Mouse (Mus musculus) heart, embryonic 13.5 days (tissue): ENCODE measurements around the gene Fat1. TPM values are rescaled to one million over a fixed set of nuclear protein-coding genes. Genes with fewer than 3 reads are reported as not detected.
A peak's percentile ranks its signal among the peaks of the same experiment; 100 is the strongest.

ENCODE experiments used
- ATAC-seq: fragments of 200-750 bp; cut with Nextera tagmentation; 2 replicates; pipeline ENCODE4 v1.8.0; 2017; ENCODE audit warnings: moderate TSS enrichment; ENCODE audit not compliant: insufficient number of reproducible peaks, low FRiP score, low TSS enrichment; ENCODE audit errors: extremely low read depth
- H3K27ac ChIP-seq: fragments of 300-500 bp; sonication (generic); replicated peaks from 2 replicates; pipeline ENCODE4 v1.5.1; 2015; ENCODE audit warnings: moderate library complexity, mild to moderate bottlenecking, inconsistent platforms
- H3K27me3 ChIP-seq: fragments of 300-500 bp; sonication (generic); replicated peaks from 2 replicates; pipeline ENCODE4 v1.6.1; 2015; ENCODE audit warnings: mild to moderate bottlenecking, inconsistent platforms
- H3K36me3 ChIP-seq: fragments of 300-500 bp; sonication (generic); 2 replicates; pipeline ENCODE4 v1.6.1; 2015; ENCODE audit warnings: mild to moderate bottlenecking, inconsistent platforms
- H3K4me1 ChIP-seq: fragments of 300-500 bp; sonication (generic); 2 replicates; pipeline ENCODE4 v1.6.1; 2015; ENCODE audit warnings: inconsistent platforms
- H3K4me2 ChIP-seq: fragments of 300-500 bp; sonication (generic); 2 replicates; pipeline ENCODE4 v1.6.1; 2015; ENCODE audit warnings: inconsistent platforms, mild to moderate bottlenecking, moderate library complexity
- H3K4me3 ChIP-seq: fragments of 300-500 bp; sonication (generic); 2 replicates; pipeline ENCODE4 v1.5.1; 2015; ENCODE audit warnings: moderate library complexity, mild to moderate bottlenecking, inconsistent platforms
- H3K9ac ChIP-seq: fragments of 300-500 bp; sonication (generic); 2 replicates; pipeline ENCODE4 v1.6.1; 2015; ENCODE audit warnings: inconsistent platforms, mild to moderate bottlenecking, moderate library complexity
- H3K9me3 ChIP-seq: fragments of 300-500 bp; sonication (generic); 2 replicates; pipeline ENCODE4 v1.6.1; 2016; ENCODE audit warnings: inconsistent platforms
- WGBS: fragments of 180-500 bp; shearing (Covaris S2); methylation state at CpG from one replicate; pipeline ENCODE4 v1.1.7; 2015; ENCODE audit warnings: mixed read lengths; 5-methylcytosine and 5-hydroxymethylcytosine counted together
- polyA plus RNA-seq: library from polyadenylated mRNA; unstranded; fragments of >200 nt; fragmentation: Nextera tagmentation; extraction: Ambion mirVana; gene quantifications from 2 replicates; pipeline ENCODE4 v1.2.1, GENCODE M21; 2015

Fat1 gene
- polyA plus RNA-seq, 1 experiment from 2014 or later, result 11.8 TPM

DNA sequence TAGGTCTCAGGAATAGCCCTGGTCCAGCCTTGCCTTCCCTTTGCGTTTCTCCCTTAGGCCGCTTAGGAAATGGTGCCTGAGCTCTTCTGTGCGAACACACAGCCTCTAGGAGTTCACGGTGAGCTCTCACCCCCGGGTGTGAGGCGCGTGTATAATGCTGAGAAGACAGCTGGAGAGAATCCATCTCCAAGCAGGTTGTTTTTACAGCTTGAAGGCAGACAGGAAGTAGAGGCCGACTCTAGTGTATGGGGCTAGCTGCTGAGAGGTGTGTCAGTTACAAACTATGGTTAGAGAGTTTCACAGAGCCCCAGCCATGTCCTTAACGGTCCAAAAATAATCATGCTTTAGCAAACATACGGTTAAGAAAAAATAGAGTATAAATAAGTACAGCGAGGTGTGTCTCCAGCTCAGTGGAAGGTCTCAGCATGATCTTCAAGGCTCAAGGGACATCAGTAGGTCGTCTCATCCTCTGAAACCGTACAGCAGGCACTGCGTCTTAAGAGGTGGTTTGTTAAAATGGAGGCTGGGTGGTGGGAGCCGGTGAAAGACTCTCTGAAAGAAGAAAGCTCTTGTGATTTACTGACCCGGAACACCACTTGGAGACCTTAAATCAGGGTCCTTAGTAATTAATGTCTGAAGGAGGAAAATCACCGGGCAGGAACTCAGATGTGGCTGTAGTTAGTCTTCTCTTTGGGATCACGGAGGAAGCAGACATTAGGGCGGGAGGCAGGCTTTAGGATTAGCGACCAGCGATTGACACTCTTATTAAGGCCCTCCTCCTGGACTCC lies 56.6 kb downstream of the Fat1 start:
- Histone ChIP-seq H3K27me3 (peaks cover 5% of the 10 kb centered on the region; the same call in 1 of the 2 replicates), H3K4me3 (no peak overlapping the region), H3K9me3 (no peaks in the 10 kb centered on the region), H3K36me3 (peaks cover 20% of the 10 kb centered on the region), H3K4me2 (no peak overlapping the region), H3K9ac (peak overlapping the region; percentile 42; the same call in 1 of the 2 replicates), H3K4me1 (peaks cover 62% of the 10 kb centered on the region), H3K27ac (peak overlapping the region; percentile 46)
- no peak for ATAC-seq
- WGBS, result 52% methylated on average over 21 of the region's 21 CpGs

DNA sequence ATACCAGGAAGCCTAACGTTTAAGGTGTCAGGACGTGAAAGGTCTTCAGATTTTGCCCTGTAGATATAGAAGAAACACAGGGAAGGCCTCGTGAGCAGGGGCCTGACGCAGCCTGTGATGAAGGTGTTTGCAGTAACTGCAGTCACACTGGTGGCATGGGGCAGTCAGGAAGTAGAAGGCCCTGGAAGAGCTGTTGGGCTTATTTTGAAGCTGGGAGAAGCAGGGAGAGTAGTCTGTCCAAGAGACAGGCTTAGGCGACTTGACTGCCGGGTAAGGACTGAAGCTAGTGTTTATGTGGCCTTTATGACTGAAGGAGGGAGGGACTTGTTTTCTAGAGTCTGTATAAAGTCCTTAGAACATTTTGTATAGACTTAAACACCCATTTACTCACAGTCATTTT lies 57.4 kb downstream of the Fat1 start:
- 51% methylated on average over 6 of the region's 6 CpGs for WGBS
- Histone ChIP-seq H3K4me2 (no peak overlapping the region), H3K9me3 (no peaks in the 10 kb centered on the region), H3K9ac (0 out of 2 replicates have a peak overlapping the region, but pooled peaks have one; percentile 19), H3K4me1 (peaks cover 66% of the 10 kb centered on the region), H3K4me3 (no peak overlapping the region), H3K27ac (peak overlapping the region; percentile 46), H3K36me3 (peaks cover 20% of the 10 kb centered on the region), H3K27me3 (peaks cover 5% of the 10 kb centered on the region; the same call in 1 of the 2 replicates)
- no peak for ATAC-seq

DNA sequence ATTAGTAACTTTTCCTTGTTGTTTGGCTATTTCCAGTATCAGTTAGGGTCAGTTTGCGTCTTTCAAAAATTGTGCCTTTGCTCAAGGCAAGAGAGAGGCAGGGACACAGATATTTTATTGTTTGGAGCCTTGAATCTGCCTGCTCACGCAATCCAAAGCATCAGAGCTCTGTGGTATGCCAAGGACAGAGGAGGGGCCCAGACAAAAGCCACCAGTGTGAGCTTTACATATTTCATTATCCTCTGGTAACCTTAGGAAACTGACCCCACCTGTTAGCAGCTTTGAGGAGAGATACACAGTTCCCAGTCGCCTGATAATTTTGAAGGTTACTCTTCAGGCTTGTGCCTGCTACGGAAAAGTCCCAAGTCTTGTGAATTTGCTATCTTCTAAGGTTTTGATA lies 58.1 kb downstream of the Fat1 start:
- H3K4me1 ChIP-seq, result peaks cover 73% of the 10 kb centered on the region
- 44% methylated on average over 4 of the region's 4 CpGs for WGBS
- 0 out of 2 replicates have a peak overlapping the region, but pooled peaks have one; percentile 28 for H3K9ac ChIP-seq
- H3K4me3 ChIP-seq, result no peak overlapping the region
- H3K27ac ChIP-seq, result peak overlapping the region; percentile 46
- H3K36me3 ChIP-seq, result peaks cover 20% of the 10 kb centered on the region
- peaks cover 5% of the 10 kb centered on the region; the same call in 1 of the 2 replicates for H3K27me3 ChIP-seq
- H3K9me3 ChIP-seq, result no peaks in the 10 kb centered on the region
- H3K4me2 ChIP-seq, result no peak overlapping the region
- ATAC-seq, result no peak

DNA sequence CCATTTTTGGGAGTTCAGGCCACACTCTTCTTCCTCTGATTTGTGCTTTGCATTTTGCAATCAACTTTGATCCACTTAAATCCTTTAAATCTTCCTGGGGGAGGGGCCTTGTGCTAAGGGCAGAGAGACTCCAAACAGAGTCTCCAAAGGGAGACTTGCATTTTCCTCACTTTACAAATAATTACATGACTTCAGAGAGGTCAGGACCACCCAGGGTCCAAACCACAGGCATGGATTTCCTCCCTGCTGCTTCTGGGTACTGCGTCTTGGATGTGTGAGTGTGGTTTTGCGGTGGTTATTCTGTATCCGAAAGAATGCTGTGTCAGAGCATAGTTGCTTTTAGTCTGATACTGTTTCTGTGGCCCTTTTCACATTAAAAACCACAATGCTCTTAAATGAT lies 61.2 kb downstream of the Fat1 start:
- Histone ChIP-seq H3K27me3 (peaks cover 5% of the 10 kb centered on the region; the same call in 1 of the 2 replicates), H3K4me2 (no peak overlapping the region), H3K27ac (peak overlapping the region; percentile 29; the same call in 1 of the 2 replicates), H3K4me3 (no peak overlapping the region), H3K36me3 (0 out of 2 replicates have a peak, but pooled peaks cover 2% of the 10 kb centered on the region), H3K9me3 (no peaks in the 10 kb centered on the region), H3K4me1 (peaks cover 86% of the 10 kb centered on the region), H3K9ac (no peak overlapping the region)
- ATAC-seq, result no peak
- WGBS, result 61% methylated on average over 3 of the region's 3 CpGs

DNA sequence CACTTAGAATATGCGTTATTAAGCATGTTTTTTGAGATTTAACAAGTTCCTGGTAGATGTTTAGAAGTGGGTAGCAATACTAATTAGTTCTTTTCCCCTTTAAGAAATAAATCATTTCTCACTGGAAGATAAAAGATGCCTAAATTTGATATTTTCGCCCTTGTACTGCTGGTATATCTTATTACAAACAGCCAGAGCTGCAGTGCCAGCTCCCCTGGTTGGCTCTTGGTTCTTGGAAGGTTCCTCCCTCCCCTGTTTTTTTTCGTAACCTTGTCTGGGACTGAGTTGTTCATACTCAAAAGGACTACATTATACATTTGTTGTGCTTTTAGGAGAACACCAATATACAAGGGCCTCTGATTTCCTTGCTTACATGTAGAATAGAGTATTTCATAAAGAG lies 62.1 kb downstream of the Fat1 start:
- Histone ChIP-seq H3K27ac (peak overlapping the region; percentile 95), H3K4me3 (no peak overlapping the region), H3K4me1 (peaks cover 86% of the 10 kb centered on the region), H3K9ac (0 out of 2 replicates have a peak overlapping the region, but pooled peaks have one; percentile 78), H3K27me3 (peaks cover 5% of the 10 kb centered on the region; the same call in 1 of the 2 replicates), H3K4me2 (peak overlapping the region; percentile 69), H3K9me3 (no peaks in the 10 kb centered on the region), H3K36me3 (no peaks in the 10 kb centered on the region)
- 65% methylated on average over 3 of the region's 3 CpGs for WGBS
- no peak for ATAC-seq

DNA sequence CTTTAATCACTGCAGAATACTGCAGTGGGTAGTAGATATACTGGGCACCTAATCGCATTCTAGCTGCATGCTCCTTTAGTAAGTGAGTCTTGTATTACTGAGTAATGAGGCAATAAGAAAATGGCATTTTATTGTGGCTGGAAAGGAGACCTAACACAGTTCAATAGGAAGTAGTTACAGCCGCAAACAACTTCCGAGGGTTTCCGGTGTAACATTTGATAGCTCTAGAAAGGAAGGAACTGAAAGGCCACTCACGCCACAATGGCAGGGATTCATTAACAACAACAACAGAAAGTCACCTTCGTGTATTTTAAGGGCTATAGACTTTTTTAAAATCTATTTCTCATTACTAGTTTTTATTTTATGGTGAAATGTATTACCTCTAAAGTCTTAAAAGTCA lies 62.6 kb downstream of the Fat1 start:
- peak overlapping the region; percentile 43 for H3K4me3 ChIP-seq
- H3K9me3 ChIP-seq, result no peaks in the 10 kb centered on the region
- peak overlapping the region; percentile 78 for H3K9ac ChIP-seq
- no peaks in the 10 kb centered on the region for H3K36me3 ChIP-seq
- H3K4me1 ChIP-seq, result peaks cover 86% of the 10 kb centered on the region
- H3K27me3 ChIP-seq, result peaks cover 5% of the 10 kb centered on the region; the same call in 1 of the 2 replicates
- no peak for ATAC-seq
- peak overlapping the region; percentile 95 for H3K27ac ChIP-seq
- whole genome bisulfite sequencing, result 55% methylated on average over 6 of the region's 6 CpGs
- H3K4me2 ChIP-seq, result peak overlapping the region; percentile 69

DNA sequence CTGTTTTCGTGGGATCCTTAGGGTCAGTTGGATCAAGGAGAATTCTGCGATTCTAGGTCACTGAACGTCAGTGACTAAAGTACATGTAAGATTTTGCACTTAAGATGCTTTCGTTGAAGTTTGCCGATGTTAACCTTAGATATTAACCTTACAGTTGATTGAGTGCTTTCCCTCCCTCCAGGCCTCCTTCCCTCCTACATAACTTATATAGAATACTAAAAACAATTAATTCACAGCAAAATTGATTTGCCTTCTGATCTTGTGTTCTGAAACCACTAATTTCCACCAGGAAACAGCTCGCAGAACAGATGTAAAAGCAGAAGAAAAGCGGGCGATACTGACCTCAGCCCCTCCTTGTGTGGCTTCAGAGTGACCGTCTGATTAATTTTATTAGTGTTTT lies 63.0 kb downstream of the Fat1 start:
- Histone ChIP-seq H3K9me3 (no peaks in the 10 kb centered on the region), H3K4me2 (peak overlapping the region; percentile 69), H3K36me3 (no peaks in the 10 kb centered on the region), H3K27ac (peak overlapping the region; percentile 95), H3K4me3 (peak overlapping the region; percentile 43), H3K4me1 (peaks cover 86% of the 10 kb centered on the region), H3K9ac (peak overlapping the region; percentile 78), H3K27me3 (peaks cover 5% of the 10 kb centered on the region; the same call in 1 of the 2 replicates)
- no peak for ATAC-seq
- 29% methylated on average over 9 of the region's 9 CpGs for WGBS

DNA sequence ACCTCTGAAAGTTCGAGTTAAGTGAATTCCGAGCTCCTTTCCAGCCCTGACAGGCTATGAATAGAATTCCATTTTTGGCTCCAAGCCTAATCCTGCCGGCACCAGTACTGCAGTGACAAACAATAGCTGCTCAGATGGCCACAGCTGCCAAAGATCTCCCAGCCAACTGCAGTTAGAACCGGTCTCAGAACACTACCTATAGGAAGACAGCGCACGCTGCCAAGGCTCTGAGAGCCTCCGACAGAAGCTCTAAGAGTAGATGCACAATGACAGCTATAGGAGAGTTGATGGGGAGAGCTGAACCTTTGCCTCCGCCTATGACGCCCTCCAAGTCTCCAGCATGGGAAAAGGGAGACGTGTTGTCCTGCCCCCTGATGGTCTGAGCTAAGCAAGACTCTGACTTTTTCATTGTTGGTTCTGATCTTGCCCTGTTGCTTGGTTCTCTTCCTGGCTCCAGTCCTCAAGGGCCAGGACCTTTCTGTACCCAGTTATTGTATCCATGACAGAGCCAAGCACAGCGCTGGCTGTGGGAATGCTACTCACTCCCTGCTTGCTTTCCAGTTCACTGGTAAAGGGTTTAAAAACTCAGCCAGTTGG lies 63.5 kb downstream of the Fat1 start:
- 17% methylated on average over 11 of the region's 11 CpGs for WGBS
- peaks cover 86% of the 10 kb centered on the region for H3K4me1 ChIP-seq
- peak; percentile 70; the same call in 1 of the 2 replicates for ATAC-seq
- H3K9me3 ChIP-seq, result no peaks in the 10 kb centered on the region
- H3K4me2 ChIP-seq, result peak overlapping the region; percentile 69
- no peaks in the 10 kb centered on the region for H3K36me3 ChIP-seq
- peak overlapping the region; percentile 95 for H3K27ac ChIP-seq
- H3K9ac ChIP-seq, result peak overlapping the region; percentile 78
- peak overlapping the region; percentile 43 for H3K4me3 ChIP-seq
- H3K27me3 ChIP-seq, result 0 out of 2 replicates have a peak, but pooled peaks cover 5% of the 10 kb centered on the region

DNA sequence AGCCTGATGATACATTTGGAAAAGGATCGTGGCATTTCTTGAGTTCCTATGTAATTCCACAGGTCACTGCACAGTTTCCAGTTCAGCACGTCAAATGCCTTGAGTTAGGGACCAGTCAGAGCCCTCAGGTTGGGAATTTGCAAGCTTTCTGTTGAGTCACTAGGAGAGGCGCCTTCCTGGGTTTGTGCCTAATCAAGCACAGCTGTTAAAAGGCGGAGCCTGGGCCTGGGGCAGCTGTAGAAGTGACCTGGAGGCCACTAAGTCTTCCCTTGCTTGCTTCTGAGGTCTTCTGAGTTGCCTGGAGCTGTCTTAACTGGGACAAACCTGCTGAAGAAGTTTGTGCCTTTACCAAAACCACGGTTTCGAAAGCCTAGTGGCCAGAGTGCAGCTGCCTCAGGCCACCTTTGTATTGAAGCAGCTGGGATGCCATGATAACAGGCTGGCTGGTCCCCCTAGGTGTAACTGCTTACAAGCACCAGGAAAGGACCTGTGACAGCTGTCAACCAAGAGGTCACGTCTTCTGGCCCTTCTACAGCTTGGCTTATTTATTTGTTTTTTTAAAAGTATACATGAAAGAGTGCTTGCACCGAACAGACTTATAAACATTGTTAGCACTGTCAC lies 66.4 kb downstream of the Fat1 start:
- Histone ChIP-seq H3K27me3 (no peaks in the 10 kb centered on the region), H3K9me3 (no peaks in the 10 kb centered on the region), H3K4me1 (peaks cover 68% of the 10 kb centered on the region), H3K4me3 (no peak overlapping the region), H3K27ac (peak overlapping the region; percentile 56), H3K36me3 (no peaks in the 10 kb centered on the region), H3K9ac (peak overlapping the region; percentile 52), H3K4me2 (peak overlapping the region; percentile 8; the same call in 1 of the 2 replicates)
- no peak; the same call in 1 of the 2 replicates for ATAC-seq
- 48% methylated on average over 8 of the region's 8 CpGs for WGBS

DNA sequence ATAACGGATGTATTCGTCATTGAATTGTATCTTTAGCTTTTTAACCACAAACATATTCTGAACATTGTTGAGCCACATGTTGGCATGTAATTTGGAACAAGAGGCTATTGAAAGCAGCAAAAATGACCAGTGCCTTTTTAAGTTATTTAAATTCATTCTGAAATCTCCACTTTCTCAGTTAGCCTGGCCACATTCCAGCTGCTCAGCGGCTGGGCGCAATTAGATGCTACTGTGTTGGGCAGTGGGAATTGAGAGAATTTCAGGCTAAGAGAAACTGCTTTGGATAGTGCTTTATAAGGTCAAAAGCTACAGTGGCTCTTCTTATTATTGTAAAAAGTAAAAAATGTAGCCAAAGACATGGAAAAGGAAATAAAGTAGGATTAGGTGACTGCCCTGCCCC lies 67.4 kb downstream of the Fat1 start:
- 69% methylated on average over 4 of the region's 4 CpGs for WGBS
- Histone ChIP-seq H3K4me1 (peaks cover 58% of the 10 kb centered on the region), H3K36me3 (peaks cover 7% of the 10 kb centered on the region; the same call in 1 of the 2 replicates), H3K4me2 (no peak overlapping the region), H3K9ac (peak overlapping the region; percentile 37; the same call in 1 of the 2 replicates), H3K27me3 (no peaks in the 10 kb centered on the region), H3K4me3 (no peak overlapping the region), H3K27ac (0 out of 2 replicates have a peak overlapping the region, but pooled peaks have one; percentile 48), H3K9me3 (no peaks in the 10 kb centered on the region)
- ATAC-seq, result no peak

DNA sequence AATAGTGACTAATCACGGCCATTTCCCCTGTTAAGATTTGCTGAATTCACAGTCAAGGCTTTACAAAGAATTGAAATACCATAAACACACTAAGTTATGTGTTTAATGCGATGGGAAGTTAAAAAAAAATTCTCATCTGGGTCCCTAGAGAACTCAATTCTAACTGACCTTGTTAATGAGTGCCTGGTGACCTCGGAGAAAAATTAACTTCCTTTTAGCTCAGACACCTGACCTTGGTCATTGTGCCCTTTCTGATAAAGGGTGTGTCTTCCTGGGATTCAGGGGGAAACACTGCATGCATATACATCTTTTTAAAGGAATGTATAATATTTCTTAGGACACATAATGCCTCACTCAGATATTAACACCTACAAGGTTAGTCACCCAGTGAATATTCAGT lies 68.8 kb downstream of the Fat1 start:
- H3K4me1 ChIP-seq, result peaks cover 44% of the 10 kb centered on the region
- H3K27ac ChIP-seq, result peak overlapping the region; percentile 48; the same call in 1 of the 2 replicates
- H3K27me3 ChIP-seq, result no peaks in the 10 kb centered on the region
- 54% methylated on average over 3 of the region's 3 CpGs for WGBS
- ATAC-seq, result no peak
- no peak overlapping the region for H3K9ac ChIP-seq
- no peaks in the 10 kb centered on the region for H3K9me3 ChIP-seq
- no peak overlapping the region for H3K4me2 ChIP-seq
- no peak overlapping the region for H3K4me3 ChIP-seq
- H3K36me3 ChIP-seq, result peaks cover 17% of the 10 kb centered on the region
